Mouse (Mus musculus): ENCODE results near the gene Dnah8. TPM values are rescaled to one million over a fixed set of nuclear protein-coding genes. Genes with fewer than 3 reads are reported as not detected.

Gene Dnah8
- total and polyA plus RNA-seq, 2 experiments from 2014 or later, result 3.1 to 4.2 TPM

DNA sequence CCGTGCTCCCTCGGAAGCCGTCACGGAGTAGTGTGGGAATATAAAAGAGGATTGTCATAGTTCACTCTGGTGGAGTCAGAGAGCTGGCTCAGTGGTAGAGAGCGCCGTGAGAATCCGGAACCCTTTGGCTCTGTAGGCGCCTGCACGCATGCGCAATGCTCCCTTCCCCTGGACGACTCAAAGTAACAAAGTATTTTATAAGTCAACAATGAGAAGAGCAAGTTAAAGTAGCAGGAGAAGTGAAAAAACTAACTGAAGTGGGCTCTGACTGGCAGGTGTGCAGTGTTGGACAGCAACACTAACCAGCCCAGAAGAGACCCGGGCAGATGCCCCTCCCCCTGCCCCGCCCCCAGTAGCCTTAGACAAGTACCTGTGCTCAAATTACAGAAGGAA, 34.0 kb downstream of the Dnah8 start:
- peak overlapping the region; percentile 35 for H3K4me2 ChIP-seq (ENCODE audit: low read depth, low read length, poor library complexity, severe bottlenecking)
- H3K4me1 ChIP-seq (ENCODE audit: insufficient read depth, low read length), result no peaks in the 10 kb centered on the region
- peak; percentile 62; the same call in 1 of the 2 replicates for ATAC-seq (ENCODE audit: low FRiP score)
- H3K9ac ChIP-seq (replicated peaks; ENCODE audit: low read length, poor library complexity, severe bottlenecking), result no peak overlapping the region; the same call in 1 of the 2 replicates
- peak; percentile 82 for DNase-seq (ENCODE audit: low spot score)
- 8% methylated on average over 13 of the region's 13 CpGs for WGBS
- peak overlapping the region; percentile 8; the same call in 1 of the 2 replicates for H3K27ac ChIP-seq (ENCODE audit: low read depth, low read length)
- no peak for TF ChIP-seq CTCF (IDR thresholded peaks at IDR 0.05)
- H3K36me3 ChIP-seq (ENCODE audit: insufficient read depth, low read length), result no peaks in the 10 kb centered on the region
- H3K9me3 ChIP-seq (ENCODE audit: low read length), result no peaks in the 10 kb centered on the region
- H3K27me3 ChIP-seq (ENCODE audit: insufficient read depth, low read length), result no peaks in the 10 kb centered on the region
- H3K4me3 ChIP-seq (ENCODE audit: low read depth, low read length), result peak overlapping the region; percentile 27

DNA sequence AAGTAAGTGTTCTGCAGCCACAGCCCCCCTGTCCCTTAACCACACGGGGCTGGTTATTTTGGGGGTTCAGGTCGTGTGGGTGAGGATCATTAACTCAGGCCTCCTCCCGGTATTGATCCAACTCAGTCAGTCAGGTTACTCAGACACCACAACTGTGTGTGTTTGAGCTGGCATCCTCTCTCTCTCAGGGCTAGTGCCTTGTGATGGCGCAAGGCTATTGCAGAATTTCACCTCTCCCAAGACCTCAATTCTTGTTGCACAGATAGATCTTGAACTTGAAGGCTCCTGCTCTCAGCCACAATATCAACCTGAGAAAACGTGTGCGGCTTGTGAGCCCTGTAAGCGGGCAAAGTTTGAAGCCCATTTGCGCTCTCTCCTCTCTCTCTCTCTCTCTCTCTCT, 38.0 kb downstream of the Dnah8 start:
- H3K4me3 ChIP-seq (ENCODE audit: low read depth, low read length), result no peak overlapping the region
- DNase-seq (ENCODE audit: low spot score), result no peak
- H3K36me3 ChIP-seq (ENCODE audit: insufficient read depth, low read length), result no peaks in the 10 kb centered on the region
- TF ChIP-seq CTCF (IDR thresholded peaks at IDR 0.05), result no peak
- H3K4me1 ChIP-seq (ENCODE audit: insufficient read depth, low read length), result no peaks in the 10 kb centered on the region
- no peak overlapping the region for H3K27ac ChIP-seq (ENCODE audit: low read depth, low read length)
- H3K9me3 ChIP-seq (ENCODE audit: low read length), result no peaks in the 10 kb centered on the region
- no peaks in the 10 kb centered on the region for H3K27me3 ChIP-seq (ENCODE audit: insufficient read depth, low read length)
- no peak overlapping the region for H3K4me2 ChIP-seq (ENCODE audit: low read depth, low read length, poor library complexity, severe bottlenecking)
- no peak overlapping the region for H3K9ac ChIP-seq (replicated peaks; ENCODE audit: low read length, poor library complexity, severe bottlenecking)
- 79% methylated on average over 8 of the region's 8 CpGs for WGBS
- no peak for ATAC-seq (ENCODE audit: low FRiP score)

DNA sequence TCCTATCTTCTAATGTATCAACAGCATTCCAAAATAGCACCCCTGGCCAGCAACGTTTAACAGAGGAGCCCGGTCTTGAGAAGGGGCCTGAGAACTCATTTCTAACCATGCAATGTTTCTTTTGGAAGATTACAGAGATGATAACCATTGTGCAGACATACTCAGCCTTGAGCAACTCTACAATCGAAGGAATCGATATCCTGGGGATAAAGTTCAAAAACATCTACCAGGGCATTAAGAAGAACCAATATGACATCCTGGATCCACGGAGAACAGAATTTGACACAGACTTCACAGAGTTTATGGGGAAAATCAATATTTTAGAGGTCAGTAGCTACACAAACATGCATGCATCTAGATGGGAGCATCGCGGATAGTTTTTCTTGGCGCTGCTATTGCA, 39.0 kb downstream of the Dnah8 start:
- Histone ChIP-seq H3K4me3 (ENCODE audit: low read depth, low read length) (no peak overlapping the region), H3K4me2 (ENCODE audit: low read depth, low read length, poor library complexity, severe bottlenecking) (no peak overlapping the region), H3K9ac (replicated peaks; ENCODE audit: low read length, poor library complexity, severe bottlenecking) (no peak overlapping the region), H3K27me3 (ENCODE audit: insufficient read depth, low read length) (no peaks in the 10 kb centered on the region), H3K36me3 (ENCODE audit: insufficient read depth, low read length) (no peaks in the 10 kb centered on the region), H3K4me1 (ENCODE audit: insufficient read depth, low read length) (no peaks in the 10 kb centered on the region), H3K27ac (ENCODE audit: low read depth, low read length) (no peak overlapping the region), H3K9me3 (ENCODE audit: low read length) (no peaks in the 10 kb centered on the region)
- 91% methylated on average over 8 of the region's 8 CpGs for WGBS
- no peak for ATAC-seq (ENCODE audit: low FRiP score)
- TF ChIP-seq CTCF (IDR thresholded peaks at IDR 0.05), result no peak
- no peak for DNase-seq (ENCODE audit: low spot score)

DNA sequence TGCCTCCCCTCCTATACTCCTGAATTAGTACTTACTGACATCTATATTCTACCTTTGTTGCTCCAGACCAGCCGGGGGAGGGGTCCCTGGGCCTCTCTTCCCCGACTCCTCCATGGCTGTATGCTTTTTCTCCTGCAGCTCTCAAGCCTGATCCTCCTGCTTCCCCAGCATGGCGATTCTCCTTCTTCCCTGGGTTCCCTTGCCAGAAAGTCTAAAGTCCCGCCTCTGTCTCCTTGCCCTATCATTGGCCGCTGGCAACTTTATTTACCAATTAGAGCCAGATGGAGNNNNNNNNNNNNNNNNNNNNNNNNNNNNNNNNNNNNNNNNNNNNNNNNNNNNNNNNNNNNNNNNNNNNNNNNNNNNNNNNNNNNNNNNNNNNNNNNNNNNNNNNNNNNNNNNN, 40.7 kb downstream of the Dnah8 start:
- Histone ChIP-seq H3K4me2 (ENCODE audit: low read depth, low read length, poor library complexity, severe bottlenecking) (no peak overlapping the region), H3K4me3 (ENCODE audit: low read depth, low read length) (no peak overlapping the region), H3K4me1 (ENCODE audit: insufficient read depth, low read length) (no peaks in the 10 kb centered on the region), H3K9me3 (ENCODE audit: low read length) (no peaks in the 10 kb centered on the region), H3K36me3 (ENCODE audit: insufficient read depth, low read length) (no peaks in the 10 kb centered on the region), H3K27ac (ENCODE audit: low read depth, low read length) (no peak overlapping the region), H3K9ac (replicated peaks; ENCODE audit: low read length, poor library complexity, severe bottlenecking) (no peak overlapping the region), H3K27me3 (ENCODE audit: insufficient read depth, low read length) (no peaks in the 10 kb centered on the region)
- no peak for ATAC-seq (ENCODE audit: low FRiP score)
- 69% methylated on average over 5 of the region's 5 CpGs for WGBS
- no peak for DNase-seq (ENCODE audit: low spot score)
- TF ChIP-seq CTCF (IDR thresholded peaks at IDR 0.05), result no peak

DNA sequence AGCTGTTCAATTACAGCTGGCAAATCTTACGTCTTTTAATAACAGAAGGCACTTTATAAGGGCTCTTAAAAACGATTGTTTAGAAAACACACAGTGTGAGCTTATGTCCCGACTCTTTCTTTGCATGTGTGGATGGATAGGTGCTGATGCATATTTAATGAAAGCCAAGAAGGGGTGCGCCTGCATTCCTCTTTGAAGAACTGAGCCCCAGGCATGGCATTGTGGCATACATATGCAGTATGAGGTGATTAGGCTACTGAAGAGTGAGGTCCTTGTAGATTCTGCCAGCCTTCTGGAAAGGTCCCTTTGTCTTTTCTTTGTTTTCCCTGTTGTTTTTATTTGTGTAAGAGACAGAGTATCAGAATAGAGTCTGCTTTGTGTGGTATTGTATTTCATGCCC, 48.4 kb downstream of the Dnah8 start:
- Histone ChIP-seq H3K4me2 (ENCODE audit: low read depth, low read length, poor library complexity, severe bottlenecking) (no peak overlapping the region), H3K27ac (ENCODE audit: low read depth, low read length) (no peak overlapping the region), H3K4me1 (ENCODE audit: insufficient read depth, low read length) (no peaks in the 10 kb centered on the region), H3K27me3 (ENCODE audit: insufficient read depth, low read length) (no peaks in the 10 kb centered on the region), H3K36me3 (ENCODE audit: insufficient read depth, low read length) (no peaks in the 10 kb centered on the region), H3K9ac (replicated peaks; ENCODE audit: low read length, poor library complexity, severe bottlenecking) (no peak overlapping the region), H3K9me3 (ENCODE audit: low read length) (no peaks in the 10 kb centered on the region), H3K4me3 (ENCODE audit: low read depth, low read length) (no peak overlapping the region)
- 43% methylated on average over 4 of the region's 4 CpGs for WGBS
- no peak for DNase-seq (ENCODE audit: low spot score)
- ATAC-seq (ENCODE audit: low FRiP score), result no peak
- TF ChIP-seq CTCF (IDR thresholded peaks at IDR 0.05), result no peak

DNA sequence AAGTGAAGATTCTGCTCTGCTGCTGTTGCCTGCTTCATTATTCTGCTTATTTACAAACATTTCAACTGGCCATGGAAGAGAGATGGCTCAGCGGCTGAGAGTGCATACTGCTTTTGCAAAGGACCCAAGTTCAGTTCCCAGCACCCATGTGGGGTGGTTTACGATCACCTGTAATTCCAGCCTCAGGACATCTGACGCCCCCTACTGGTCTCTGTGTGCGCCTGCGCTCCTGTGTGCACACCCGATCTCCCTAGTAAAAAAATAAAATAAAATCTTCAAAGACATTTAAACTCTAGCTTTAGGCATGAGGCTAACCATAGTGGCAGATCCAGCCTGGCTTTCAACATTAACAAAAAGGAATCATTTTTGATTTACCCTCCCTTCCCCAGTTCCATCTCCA, 48.9 kb downstream of the Dnah8 start:
- Histone ChIP-seq H3K36me3 (ENCODE audit: insufficient read depth, low read length) (no peaks in the 10 kb centered on the region), H3K4me3 (ENCODE audit: low read depth, low read length) (no peak overlapping the region), H3K4me1 (ENCODE audit: insufficient read depth, low read length) (no peaks in the 10 kb centered on the region), H3K27me3 (ENCODE audit: insufficient read depth, low read length) (no peaks in the 10 kb centered on the region), H3K27ac (ENCODE audit: low read depth, low read length) (no peak overlapping the region), H3K9ac (replicated peaks; ENCODE audit: low read length, poor library complexity, severe bottlenecking) (no peak overlapping the region), H3K9me3 (ENCODE audit: low read length) (no peaks in the 10 kb centered on the region), H3K4me2 (ENCODE audit: low read depth, low read length, poor library complexity, severe bottlenecking) (no peak overlapping the region)
- 85% methylated on average over 6 of the region's 6 CpGs for WGBS
- ATAC-seq (ENCODE audit: low FRiP score), result no peak
- no peak for DNase-seq (ENCODE audit: low spot score)
- TF ChIP-seq CTCF (IDR thresholded peaks at IDR 0.05), result 0 out of 2 replicates have a peak, but pooled peaks have one; percentile 22

Measured in midbrain, postnatal 0 days (tissue).